Mouse (Mus musculus) embryonic fibroblast, embryonic 13.5 days (primary cell): ENCODE measurements around the gene Aldh4a1. TPM values are rescaled to one million over a fixed set of nuclear protein-coding genes. Genes with fewer than 3 reads are reported as not detected.
A peak's percentile ranks its signal among the peaks of the same experiment; 100 is the strongest.

Experiments used
- H3K27ac ChIP-seq: 2 replicates; pipeline ENCODE4 v1.5.1; 2012; ENCODE audit warnings: low read length, control low read depth, inconsistent platforms; ENCODE audit not compliant: insufficient read depth
- H3K4me1 ChIP-seq: 2 replicates; pipeline ENCODE4 v1.6.1; 2011; ENCODE audit warnings: low read length; ENCODE audit not compliant: control insufficient read depth, insufficient read depth
- H3K4me3 ChIP-seq: 2 replicates; pipeline ENCODE4 v1.5.1; 2011; ENCODE audit warnings: mild to moderate bottlenecking, control low read depth, low read length; ENCODE audit not compliant: insufficient read depth
- CTCF ChIP-seq: IDR thresholded peaks from 2 replicates; pipeline ENCODE4 v1.5.1; 2011; ENCODE audit warnings: mild to moderate bottlenecking, control low read depth, low read length, moderate library complexity, borderline replicate concordance; ENCODE audit not compliant: insufficient read depth
- POLR2A ChIP-seq: IDR thresholded peaks from 2 replicates; pipeline ENCODE4 v1.6.1; 2011; ENCODE audit warnings: low read depth, mild to moderate bottlenecking, control low read depth, low read length, moderate library complexity
- polyA plus RNA-seq: library from polyadenylated mRNA; stranded (reverse); fragments of >200 nt; gene quantifications from 2 replicates; pipeline ENCODE4 v1.2.4, GENCODE M21; 2011; ENCODE audit warnings: low read depth; ENCODE audit not compliant: missing spikeins, insufficient read length

Gene Aldh4a1
- polyA plus RNA-seq, 1 experiment, result 27.0 TPM

DNA sequence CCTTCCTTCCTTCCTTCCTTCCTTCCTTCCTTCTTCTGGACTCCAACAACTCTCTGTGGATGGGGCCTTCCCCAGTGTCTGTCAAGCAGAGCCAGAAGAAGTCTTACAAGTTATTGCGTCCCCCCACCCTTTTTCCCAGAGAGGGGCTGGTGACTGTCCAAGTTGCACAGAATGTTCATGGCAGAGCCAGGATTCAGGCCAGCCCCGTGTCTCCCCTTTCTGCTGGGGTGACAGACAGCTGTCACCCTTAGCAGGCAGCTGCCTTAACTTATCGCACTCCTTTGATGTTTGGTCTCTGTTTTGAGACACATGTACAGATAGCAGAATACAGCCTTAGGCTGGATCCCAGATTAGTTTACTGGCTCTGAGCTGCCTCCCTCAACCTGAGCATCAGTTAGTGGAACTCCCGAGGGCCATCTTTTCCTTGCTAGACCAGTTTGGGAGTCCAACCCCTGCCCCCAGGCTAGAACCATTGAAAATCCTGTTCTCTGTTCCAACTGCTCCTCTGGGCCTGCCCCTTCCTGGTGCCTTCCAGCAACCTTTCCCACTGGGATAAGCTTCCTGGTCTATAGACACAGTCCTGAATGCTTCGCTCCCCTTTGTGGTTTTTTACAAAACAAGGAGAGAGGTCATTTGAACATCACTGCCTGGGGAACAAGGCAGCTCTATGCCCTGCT, 33.2 kb upstream of the Aldh4a1 start:
- Histone ChIP-seq H3K4me1 (peaks cover 10% of the 10 kb centered on the region; the same call in 1 of the 2 replicates), H3K27ac (no peak overlapping the region)

DNA sequence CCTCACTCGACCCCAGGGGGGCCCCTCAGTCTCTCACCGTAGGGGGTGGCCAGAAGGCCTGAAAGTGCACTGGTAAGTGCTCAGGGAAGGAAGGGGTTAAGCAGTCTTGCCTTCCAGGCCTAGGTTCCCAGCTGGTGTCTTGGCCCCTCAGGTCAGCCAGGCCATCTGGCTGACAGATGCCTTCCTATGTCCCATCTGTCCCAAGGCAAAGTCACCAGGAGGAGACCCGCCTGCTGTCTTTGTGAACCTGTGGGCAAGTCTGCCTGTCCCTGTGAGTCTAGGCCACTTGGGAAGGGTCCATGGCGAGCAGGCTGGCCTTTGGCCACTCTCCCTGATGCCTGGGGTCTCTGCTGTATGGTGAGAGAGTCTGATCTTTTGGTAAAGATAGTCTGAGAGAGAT, 32.2 kb upstream of the Aldh4a1 start:
- no peak for TF ChIP-seq CTCF
- no peak for TF ChIP-seq POLR2A
- Histone ChIP-seq H3K4me3 (no peak overlapping the region), H3K4me1 (peaks cover 14% of the 10 kb centered on the region), H3K27ac (no peak overlapping the region)

More for the DNA sequence above, 33.2 kb upstream of the Aldh4a1 start:
- TF ChIP-seq POLR2A (no peak), CTCF (no peak)
- no peak overlapping the region for H3K4me3 ChIP-seq

DNA sequence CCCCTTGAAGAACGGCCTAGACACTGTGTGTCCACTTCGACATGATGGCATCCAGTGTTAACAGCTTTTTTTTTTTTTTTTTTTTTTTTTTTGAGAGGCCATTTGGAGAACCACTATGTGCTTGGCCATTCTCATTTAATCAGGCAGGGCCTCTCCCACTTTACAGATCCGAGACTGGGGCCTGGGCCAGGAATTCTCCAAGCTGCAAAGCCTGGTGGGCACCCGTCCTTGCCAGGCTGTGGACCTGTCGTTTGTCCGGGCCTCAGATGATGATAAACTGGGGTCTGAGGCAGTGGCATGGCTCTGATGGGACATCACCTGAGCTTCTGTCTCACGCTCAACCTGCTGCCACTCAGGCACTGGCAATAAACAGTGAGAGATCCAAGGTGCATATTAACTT, 29.8 kb upstream of the Aldh4a1 start:
- Histone ChIP-seq H3K4me1 (peaks cover 32% of the 10 kb centered on the region), H3K4me3 (no peak overlapping the region), H3K27ac (no peak overlapping the region)
- no peak for TF ChIP-seq POLR2A

DNA sequence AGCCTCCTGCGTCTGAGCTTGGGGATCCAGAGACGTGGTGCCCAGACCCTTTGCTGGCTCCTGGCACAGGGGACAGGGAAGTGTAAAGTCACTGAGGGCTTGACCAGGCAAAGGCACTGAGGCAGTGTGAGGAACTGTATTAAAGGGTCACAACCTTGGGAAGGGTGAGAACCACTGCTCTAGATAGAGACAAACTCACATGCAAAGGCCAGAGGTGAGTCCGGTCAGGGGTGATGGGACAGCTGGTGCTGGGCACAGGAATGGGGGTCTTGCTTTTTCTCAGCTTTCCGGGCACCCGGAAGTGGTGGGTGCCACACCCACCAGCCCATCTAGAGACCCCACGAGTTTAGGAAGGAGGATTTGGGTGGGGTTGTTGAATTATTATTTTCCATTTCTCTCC, 29.3 kb upstream of the Aldh4a1 start:
- Histone ChIP-seq H3K4me3 (no peak overlapping the region), H3K27ac (no peak overlapping the region), H3K4me1 (peaks cover 36% of the 10 kb centered on the region)
- TF ChIP-seq POLR2A (no peak), CTCF (no peak)

DNA sequence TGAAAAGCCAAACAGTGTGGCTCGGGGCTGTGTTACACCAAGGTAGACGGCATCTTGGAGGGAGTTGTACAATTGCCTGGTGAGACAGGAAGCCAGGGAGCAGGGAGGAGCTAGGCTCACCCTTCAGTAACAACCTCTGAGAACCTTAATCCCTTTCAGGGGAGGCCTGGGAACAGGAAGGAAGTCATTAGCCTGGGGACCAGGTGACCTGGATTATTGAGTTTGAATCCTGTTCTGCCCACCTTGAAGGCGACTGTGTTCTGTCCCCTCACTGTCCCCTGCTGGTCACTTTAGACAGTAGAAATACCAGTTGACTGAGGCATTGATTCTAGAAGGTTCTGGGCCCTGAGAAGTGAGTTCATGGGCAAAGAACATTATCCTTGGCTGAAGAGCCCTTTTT, 28.6 kb upstream of the Aldh4a1 start:
- peaks cover 37% of the 10 kb centered on the region for H3K4me1 ChIP-seq
- TF ChIP-seq POLR2A (no peak), CTCF (no peak)
- H3K4me3 ChIP-seq, result no peak overlapping the region
- no peak overlapping the region for H3K27ac ChIP-seq

DNA sequence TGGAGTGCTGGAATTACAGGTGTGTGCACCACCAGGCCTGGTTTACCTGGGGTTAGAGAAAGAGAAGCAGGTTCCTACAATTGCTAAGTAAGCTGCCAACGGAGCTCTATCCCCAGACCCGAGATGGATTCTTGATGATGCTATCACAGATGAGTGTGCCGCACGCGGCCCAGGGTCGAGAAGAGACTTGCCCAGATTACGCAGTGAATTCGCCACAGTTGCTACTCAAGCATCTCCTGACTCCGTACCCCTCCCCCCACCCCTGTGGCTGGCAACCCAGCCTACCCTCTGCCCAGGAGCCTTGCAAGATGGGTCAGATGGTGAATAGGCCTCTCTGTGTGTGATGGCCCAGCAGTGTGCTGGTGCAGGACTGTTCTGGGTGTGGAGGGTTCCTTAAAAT, 26.0 kb upstream of the Aldh4a1 start:
- Histone ChIP-seq H3K27ac (peak overlapping the region; percentile 74), H3K4me3 (no peak overlapping the region), H3K4me1 (peaks cover 50% of the 10 kb centered on the region)
- no peak for TF ChIP-seq CTCF
- no peak for TF ChIP-seq POLR2A

DNA sequence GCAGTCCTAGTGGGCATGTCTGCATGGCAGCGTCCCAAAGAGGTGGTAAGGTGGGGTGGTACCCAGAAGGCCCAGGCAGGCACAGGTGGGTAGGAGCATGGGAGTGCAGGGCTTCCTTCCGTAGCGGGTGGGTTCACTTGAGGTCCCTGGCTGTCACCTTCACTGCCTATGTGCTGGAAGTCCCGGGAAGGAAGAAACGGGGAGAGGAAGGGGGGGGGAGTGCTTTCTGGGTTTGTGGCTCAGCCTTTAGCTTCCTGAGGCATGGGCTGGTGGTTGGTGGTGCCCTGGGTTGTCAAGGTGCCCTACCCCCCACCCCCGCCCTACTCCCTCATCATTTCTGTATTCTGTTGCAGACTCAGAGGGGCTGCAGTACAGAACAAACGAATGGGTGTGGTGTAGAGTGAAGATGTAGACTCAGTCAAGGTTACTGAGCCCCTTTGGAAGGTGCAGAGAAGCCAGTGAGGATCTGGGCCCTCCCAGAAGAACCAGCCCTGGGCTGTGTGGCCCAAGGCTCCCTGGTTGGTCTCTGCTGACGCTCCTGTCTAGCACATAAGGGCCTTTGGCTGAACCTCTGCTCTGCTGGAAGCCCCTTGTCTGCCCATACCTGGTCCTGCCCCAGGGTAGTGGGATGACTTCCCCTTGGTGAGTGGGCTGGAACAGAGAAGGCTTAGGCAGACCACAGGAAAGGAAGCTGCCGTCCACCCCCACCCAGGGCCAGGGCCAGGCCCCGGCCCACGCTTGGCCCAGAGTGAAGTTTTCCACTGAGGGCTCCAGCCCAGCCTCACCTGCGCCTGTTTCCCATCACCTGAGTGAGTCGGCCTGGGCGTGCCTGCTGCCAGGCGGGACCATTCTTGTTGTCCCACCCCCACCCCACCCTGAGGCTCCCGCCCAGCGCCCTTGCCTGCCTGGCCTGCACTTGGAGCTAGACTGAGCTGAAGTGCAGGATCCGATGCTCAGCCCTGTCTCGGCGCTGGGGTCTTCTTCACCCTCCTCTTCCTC, 25.1 kb upstream of the Aldh4a1 start:
- H3K4me1 ChIP-seq, result peaks cover 58% of the 10 kb centered on the region
- H3K4me3 ChIP-seq, result no peak overlapping the region
- no peak for TF ChIP-seq CTCF
- no peak; the same call in 1 of the 2 replicates for TF ChIP-seq POLR2A
- H3K27ac ChIP-seq, result peak overlapping the region; percentile 99

DNA sequence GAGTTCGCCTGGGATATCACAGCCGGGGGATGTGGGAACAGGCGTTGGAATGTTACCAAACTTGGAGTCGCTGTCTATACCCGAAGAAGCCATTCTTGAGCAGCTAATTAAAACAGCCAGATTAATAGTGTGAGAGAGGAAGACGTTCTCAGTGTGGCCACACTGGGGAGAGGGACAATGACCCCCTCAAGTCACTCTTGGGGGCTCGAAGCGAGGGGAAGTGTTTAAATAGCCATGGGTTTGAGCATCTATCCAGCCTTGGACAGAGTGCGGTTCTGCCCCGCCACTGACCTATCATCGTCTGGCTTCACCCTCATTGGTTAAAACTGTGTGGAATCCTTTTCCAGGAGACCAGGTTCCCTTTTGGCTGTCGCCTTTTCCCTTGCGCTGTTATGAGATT, 24.3 kb upstream of the Aldh4a1 start:
- Histone ChIP-seq H3K27ac (peak overlapping the region; percentile 99), H3K4me3 (no peak overlapping the region), H3K4me1 (peaks cover 60% of the 10 kb centered on the region)
- TF ChIP-seq CTCF (no peak), POLR2A (no peak; the same call in none of the 2 replicates)

DNA sequence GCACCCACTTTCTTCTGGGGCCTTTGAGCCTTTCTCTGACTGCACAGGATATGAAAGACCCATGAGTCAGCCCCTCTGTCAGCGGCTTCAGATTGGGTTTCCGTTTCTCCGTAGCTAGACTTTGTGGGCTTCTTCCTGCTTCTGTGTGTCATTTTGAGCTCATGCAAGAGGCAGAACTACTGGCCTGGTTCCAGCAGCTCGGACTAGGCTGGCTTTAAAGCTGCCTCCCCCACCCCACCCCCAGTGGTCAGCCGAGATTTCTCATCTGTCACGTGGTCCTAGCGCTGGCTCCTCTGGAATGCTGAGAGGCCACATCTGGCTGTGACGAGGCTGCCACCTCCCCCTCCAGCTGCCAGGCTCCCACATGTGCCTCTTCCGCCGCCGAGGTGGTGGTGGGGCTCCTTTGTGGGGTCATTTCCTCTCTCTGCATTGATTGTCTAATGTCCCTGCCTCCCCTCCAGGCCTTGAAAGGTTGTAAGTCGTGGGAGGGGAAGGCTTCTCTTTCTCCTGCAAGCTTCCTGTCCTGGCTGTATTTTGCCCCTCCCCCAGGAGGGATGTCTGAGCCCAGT, 23.6 kb upstream of the Aldh4a1 start:
- TF ChIP-seq POLR2A (peak; percentile 5; the same call in 1 of the 2 replicates), CTCF (no peak)
- no peak overlapping the region for H3K4me3 ChIP-seq
- H3K27ac ChIP-seq, result peak overlapping the region; percentile 99
- peaks cover 60% of the 10 kb centered on the region for H3K4me1 ChIP-seq
